Mouse (Mus musculus) heart, embryonic 14.5 days (tissue): ENCODE results near the gene Timm8a2. TPM values are rescaled to one million over a fixed set of nuclear protein-coding genes. Genes with fewer than 3 reads are reported as not detected.

ENCODE experiments used
- ATAC-seq: fragments of 200-750 bp; cut with Nextera tagmentation; 2 replicates; pipeline ENCODE4 v1.8.0; 2017; ENCODE audit warnings: low read depth, moderate TSS enrichment; ENCODE audit not compliant: insufficient number of reproducible peaks, insufficient read depth, low FRiP score
- H3K27ac ChIP-seq, 2 experiments: fragments of 200-500 bp in 1 of 2; fragments of 300-500 bp in 1 of 2; sonication (generic) in 1 of 2; replicated peaks in 1 of 2; 2 replicates each; pipeline ENCODE4 v1.5.1; 2012 to 2014; ENCODE audit warnings: low read depth in 2 of 2, low read length in 2 of 2, control low read depth in 1 of 2, mild to moderate bottlenecking in 1 of 2, mixed read lengths in 1 of 2; ENCODE audit not compliant: control insufficient read depth in 1 of 2, insufficient read depth in 1 of 2
- H3K27me3 ChIP-seq: fragments of 300-500 bp; sonication (generic); 2 replicates; pipeline ENCODE4 v1.6.1; 2014; ENCODE audit warnings: mild to moderate bottlenecking, low read length, control low read depth; ENCODE audit not compliant: control insufficient read depth, insufficient read depth
- H3K36me3 ChIP-seq: fragments of 300-500 bp; sonication (generic); 2 replicates; pipeline ENCODE4 v1.6.1; 2014; ENCODE audit warnings: mild to moderate bottlenecking, control low read depth, low read length, mixed read lengths; ENCODE audit not compliant: control insufficient read depth, insufficient read depth
- H3K4me1 ChIP-seq, 2 experiments: fragments of 200-500 bp in 1 of 2; fragments of 300-500 bp in 1 of 2; sonication (generic) in 1 of 2; 2 replicates each; pipeline ENCODE4 v1.6.1; 2012 to 2014; ENCODE audit warnings: low read length in 2 of 2, control low read depth in 1 of 2, mixed read lengths in 1 of 2; ENCODE audit not compliant: control insufficient read depth in 2 of 2, insufficient read depth in 2 of 2
- H3K4me2 ChIP-seq: fragments of 300-500 bp; sonication (generic); 2 replicates; pipeline ENCODE4 v1.6.1; 2014; ENCODE audit warnings: mild to moderate bottlenecking, low read length
- H3K4me3 ChIP-seq, 2 experiments: fragments of 200-500 bp in 1 of 2; fragments of 300-500 bp in 1 of 2; sonication (generic) in 1 of 2; 2 replicates each; pipeline ENCODE4 v1.5.1; 2012 to 2014; ENCODE audit warnings: low read length in 2 of 2, mild to moderate bottlenecking in 2 of 2, control low read depth in 1 of 2, low read depth in 1 of 2, moderate library complexity in 1 of 2; ENCODE audit not compliant: control insufficient read depth in 1 of 2, insufficient read depth in 1 of 2
- H3K9ac ChIP-seq: fragments of 300-500 bp; sonication (generic); 2 replicates; pipeline ENCODE4 v1.6.1; 2014; ENCODE audit warnings: mild to moderate bottlenecking, low read length
- H3K9me3 ChIP-seq: fragments of 300-500 bp; sonication (generic); 2 replicates; pipeline ENCODE4 v1.6.1; 2016; ENCODE audit warnings: low read length, control low read depth; ENCODE audit not compliant: control insufficient read depth
- WGBS: fragments of 180-500 bp; shearing (Covaris S2); extraction: QIAGEN DNeasy Blood & Tissue Kit; methylation state at CpG from one replicate; pipeline ENCODE4 v1.1.7; 2014; 5-methylcytosine and 5-hydroxymethylcytosine counted together
- polyA plus RNA-seq: library from polyadenylated mRNA; unstranded; fragments of >200 nt; fragmentation: Nextera tagmentation; extraction: Ambion mirVana; gene quantifications from 2 replicates; pipeline ENCODE4 v1.2.1, GENCODE M21; 2014

The Timm8a2 gene
- polyA plus RNA-seq, 1 experiment from 2014 or later: not detected

- no peak overlapping the region for H3K4me3 ChIP-seq
- no peak overlapping the region for H3K9ac ChIP-seq
- WGBS: 12% methylated on average over 11 of the region's 11 CpGs
- peaks cover 16 to 18% of the 10 kb centered on the region in 2 experiments for H3K4me1 ChIP-seq
- H3K27me3 ChIP-seq: peaks cover 76% of the 10 kb centered on the region
- H3K4me2 ChIP-seq: peak overlapping the region; percentile 37
- ATAC-seq: peak; percentile 68
- no peaks in the 10 kb centered on the region for H3K36me3 ChIP-seq
- no peaks in the 10 kb centered on the region for H3K9me3 ChIP-seq
- peak overlapping the region; percentile 18 to 43; a peak in 1 of 4 replicates for H3K27ac ChIP-seq
Measured at GRCm38 (mm10) chr14:122068801-122069695, 34.6 kb downstream of the Timm8a2 start.

DNA sequence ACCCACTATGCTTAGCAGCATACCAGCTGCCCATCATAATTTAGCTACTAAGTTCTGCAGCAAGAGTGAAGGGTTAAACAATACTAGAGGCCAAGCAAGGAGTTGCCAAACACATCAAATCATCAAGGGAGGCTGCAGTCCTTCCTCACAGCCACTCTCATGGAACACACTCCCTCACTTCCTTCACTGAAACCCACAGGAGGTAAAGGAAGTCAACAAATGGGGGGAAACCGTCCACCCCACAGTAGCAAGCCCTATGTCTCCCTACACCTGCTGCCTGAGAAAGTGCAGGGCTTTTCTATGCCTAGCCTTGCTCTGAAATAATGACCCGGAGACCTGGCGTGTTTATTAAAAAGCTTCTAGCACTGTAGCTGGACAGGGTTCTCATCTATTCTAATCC, 35.5 kb downstream of the Timm8a2 start:
- Histone ChIP-seq H3K27me3 (peaks cover 77% of the 10 kb centered on the region), H3K9ac (no peak overlapping the region), H3K27ac (no peak overlapping the region), H3K36me3 (no peaks in the 10 kb centered on the region), H3K4me1 (peaks cover 16 to 18% of the 10 kb centered on the region in 2 experiments), H3K4me2 (peak overlapping the region; percentile 37; the same call in 1 of the 2 replicates), H3K9me3 (no peaks in the 10 kb centered on the region), H3K4me3 (no peak overlapping the region)
- WGBS: 70% methylated on average over 3 of the region's 3 CpGs
- no peak for ATAC-seq

DNA sequence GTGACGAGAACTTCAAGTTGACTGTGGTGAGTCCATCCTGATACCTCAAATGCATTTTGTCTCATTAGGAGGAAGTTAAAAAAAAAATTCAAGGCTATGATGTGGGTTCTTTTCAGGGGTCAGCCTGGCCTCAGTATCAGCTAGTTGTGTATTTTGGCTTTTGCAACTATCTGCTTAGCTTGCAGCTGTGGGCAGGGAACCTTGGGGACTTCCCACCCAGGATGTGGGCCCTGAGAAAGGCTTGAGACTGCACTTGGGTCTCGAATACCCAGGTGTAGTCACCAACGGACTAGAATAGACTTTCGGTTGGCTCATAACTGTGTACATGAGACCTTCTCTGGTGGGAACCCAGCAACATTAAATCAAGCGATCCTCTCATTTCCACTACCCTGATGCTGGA, 38.9 kb downstream of the Timm8a2 start:
- Histone ChIP-seq H3K4me1 (peaks cover 18 to 22% of the 10 kb centered on the region in 2 experiments), H3K36me3 (no peaks in the 10 kb centered on the region), H3K9me3 (no peaks in the 10 kb centered on the region), H3K4me2 (no peak overlapping the region), H3K4me3 (no peak overlapping the region), H3K27ac (no peak overlapping the region), H3K9ac (no peak overlapping the region), H3K27me3 (peaks cover 51% of the 10 kb centered on the region)
- ATAC-seq: no peak
- 82% methylated on average over 5 of the region's 5 CpGs for WGBS

DNA sequence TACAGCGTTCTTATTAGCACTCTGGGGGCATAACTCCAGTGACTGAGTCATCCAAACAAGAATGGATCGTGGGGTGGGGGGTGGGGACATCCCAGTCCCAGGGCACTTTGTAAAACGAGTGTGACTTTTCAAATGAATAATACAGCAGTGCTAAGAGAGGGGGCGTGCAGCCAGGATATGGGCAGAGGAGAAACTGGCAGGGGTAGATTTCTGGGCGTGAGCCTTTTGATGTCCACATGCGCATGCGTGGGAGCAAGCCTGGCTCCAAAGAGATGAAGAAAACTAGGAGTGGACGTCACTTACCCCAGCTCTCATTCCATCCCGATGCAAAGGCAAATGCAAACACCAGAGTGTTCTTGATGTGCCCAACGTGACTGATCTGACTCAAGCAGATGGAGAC, 39.9 kb downstream of the Timm8a2 start:
- Histone ChIP-seq H3K9ac (no peak overlapping the region), H3K4me1 (peaks cover 11 to 15% of the 10 kb centered on the region in 2 experiments), H3K4me3 (no peak overlapping the region), H3K36me3 (no peaks in the 10 kb centered on the region), H3K27me3 (peaks cover 51% of the 10 kb centered on the region), H3K27ac (no peak overlapping the region), H3K4me2 (no peak overlapping the region), H3K9me3 (no peaks in the 10 kb centered on the region)
- no peak for ATAC-seq
- WGBS: 70% methylated on average over 10 of the region's 10 CpGs

GRCm38 (mm10) chr14:122075485-122076200, 41.2 kb downstream of the Timm8a2 start:
- WGBS: 65% methylated on average over 21 of the region's 21 CpGs
- Histone ChIP-seq H3K9ac (no peak overlapping the region), H3K9me3 (no peaks in the 10 kb centered on the region), H3K27me3 (peaks cover 44% of the 10 kb centered on the region), H3K4me3 (no peak overlapping the region), H3K4me1 (peaks cover 4 to 5% of the 10 kb centered on the region in 2 experiments; a peak in 2 of 4 replicates), H3K4me2 (peak overlapping the region; percentile 21; the same call in 1 of the 2 replicates), H3K36me3 (no peaks in the 10 kb centered on the region), H3K27ac (peak overlapping the region; percentile 21 to 37; a peak in 1 of 4 replicates)
- 0 out of 2 replicates have a peak, but pooled peaks have one; percentile 28 for ATAC-seq

DNA sequence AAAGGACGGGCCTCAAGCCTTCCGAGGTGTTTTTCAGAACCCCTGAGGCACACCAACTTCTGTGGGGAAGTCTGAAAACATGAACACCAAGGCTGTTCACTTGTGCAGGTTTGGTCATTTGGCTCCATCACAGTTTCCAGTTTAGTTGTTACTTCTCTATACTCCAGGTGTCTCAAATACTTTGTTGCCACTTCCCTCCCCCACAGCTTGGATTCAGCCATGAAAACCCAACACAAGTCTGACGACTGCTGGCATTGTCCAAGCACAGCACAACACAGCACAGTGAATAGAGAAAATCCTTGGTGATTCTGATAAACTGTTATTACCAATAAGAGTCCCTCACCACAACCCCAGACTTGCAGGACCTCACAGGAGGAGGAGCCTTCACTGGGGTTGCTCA, 42.5 kb downstream of the Timm8a2 start:
- no peaks in the 10 kb centered on the region for H3K36me3 ChIP-seq
- H3K9me3 ChIP-seq: no peaks in the 10 kb centered on the region
- no peak overlapping the region for H3K27ac ChIP-seq
- no peak for ATAC-seq
- H3K9ac ChIP-seq: no peak overlapping the region
- peaks cover 4 to 5% of the 10 kb centered on the region in 2 experiments; a peak in 2 of 4 replicates for H3K4me1 ChIP-seq
- no peak overlapping the region for H3K4me2 ChIP-seq
- H3K4me3 ChIP-seq: no peak overlapping the region
- 86% methylated on average over 3 of the region's 3 CpGs for WGBS
- H3K27me3 ChIP-seq: peaks cover 31% of the 10 kb centered on the region

- Histone ChIP-seq H3K4me2 (no peak overlapping the region), H3K27me3 (peaks cover 6% of the 10 kb centered on the region; the same call in 1 of the 2 replicates), H3K9me3 (no peaks in the 10 kb centered on the region), H3K4me3 (no peak overlapping the region), H3K27ac (no peak overlapping the region), H3K4me1 (peaks cover 4 to 5% of the 10 kb centered on the region in 2 experiments; a peak in 2 of 4 replicates), H3K9ac (no peak overlapping the region), H3K36me3 (no peaks in the 10 kb centered on the region)
- ATAC-seq: no peak
- 48% methylated on average over 6 of the region's 6 CpGs for WGBS
Measured at GRCm38 (mm10) chr14:122079428-122079827, 45.0 kb downstream of the Timm8a2 start.
